Mouse (Mus musculus): ENCODE results near the gene Zmynd12.

GRCm38 (mm10) chr4:119389184-119389583 lies 33.4 kb upstream of the Zmynd12 start:
- no peak for TF ChIP-seq CTCF (IDR thresholded peaks at IDR 0.05; ENCODE audit: borderline replicate concordance, extremely low read depth, insufficient read depth, insufficient read length)
- no peak for TF ChIP-seq POLR2A (IDR thresholded peaks at IDR 0.05; ENCODE audit: borderline replicate concordance, extremely low read depth, insufficient read depth, insufficient read length, poor library complexity, severe bottlenecking)

All from brain, embryonic 14.5 days (tissue).